Mouse (Mus musculus) naive thymus-derived CD4-positive, alpha-beta T cell, adult 2 months (primary cell): ENCODE data around the gene Def6.

Experiments used
- DNase-seq: peaks from one replicate; pipeline ENCODE4 v3.0.0-alpha.2; 2011; ENCODE audit warnings: low read depth

Def6 gene

DNA sequence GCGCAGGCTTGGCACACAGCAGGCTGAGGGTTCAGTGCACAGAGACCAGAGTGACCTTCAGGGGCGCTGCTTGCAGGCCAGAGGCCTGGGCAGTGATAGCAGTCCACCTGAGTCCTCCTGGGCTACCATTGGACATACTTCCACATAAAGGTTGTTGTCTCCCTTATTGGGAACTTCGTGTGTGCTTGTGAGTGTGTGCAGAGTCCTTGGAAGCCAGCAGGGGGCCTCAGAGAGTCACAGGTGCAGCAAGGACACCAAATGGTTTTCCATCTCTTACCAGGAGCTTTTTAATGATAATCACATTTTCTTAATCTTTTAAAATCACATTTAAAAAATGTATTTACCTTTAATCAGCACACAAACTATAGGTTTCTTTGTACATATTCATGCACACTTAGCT lies 67.2 kb downstream of the Def6 start:
- no peak for DNase-seq

DNA sequence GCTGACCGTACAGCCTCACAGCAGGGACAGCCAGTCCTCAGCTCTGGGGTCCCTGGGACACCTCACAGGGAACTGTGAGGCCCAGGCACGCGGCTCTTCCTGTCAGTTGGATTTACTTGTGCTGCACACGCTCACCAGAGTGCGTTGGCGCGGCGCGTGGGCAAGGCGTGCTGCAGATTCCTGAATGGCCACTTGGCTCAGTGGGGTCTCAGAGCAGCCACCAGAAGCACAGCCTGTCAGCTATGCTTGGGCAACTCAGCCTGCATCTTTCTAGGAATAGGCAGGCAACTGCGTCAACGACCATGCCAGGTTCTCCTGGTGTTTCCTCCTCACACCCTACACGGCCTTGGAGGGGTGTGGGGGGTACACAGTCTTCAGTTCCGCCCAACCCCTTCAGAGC lies 69.6 kb downstream of the Def6 start:
- DNase-seq, result no peak

DNA sequence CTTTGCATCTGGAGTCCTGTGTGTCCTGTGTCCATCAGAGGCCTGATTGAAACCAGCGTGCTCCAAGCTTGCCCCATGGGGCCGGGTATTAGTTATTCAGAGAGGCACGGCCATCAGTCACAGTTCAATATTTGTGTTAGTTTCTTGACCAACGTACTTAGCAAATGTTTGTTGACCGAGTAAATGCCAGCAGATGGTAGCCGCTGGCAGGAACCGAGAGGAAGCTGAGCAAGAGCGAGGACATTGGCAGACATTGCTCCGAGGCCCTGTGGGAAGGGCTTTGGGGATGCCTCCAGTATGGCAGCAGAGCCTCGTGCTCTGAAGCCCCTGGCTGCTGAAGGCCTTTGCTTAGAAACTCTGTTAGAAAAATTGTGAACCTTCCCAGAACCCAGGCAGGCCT lies 70.1 kb downstream of the Def6 start:
- DNase-seq, result no peak

DNA sequence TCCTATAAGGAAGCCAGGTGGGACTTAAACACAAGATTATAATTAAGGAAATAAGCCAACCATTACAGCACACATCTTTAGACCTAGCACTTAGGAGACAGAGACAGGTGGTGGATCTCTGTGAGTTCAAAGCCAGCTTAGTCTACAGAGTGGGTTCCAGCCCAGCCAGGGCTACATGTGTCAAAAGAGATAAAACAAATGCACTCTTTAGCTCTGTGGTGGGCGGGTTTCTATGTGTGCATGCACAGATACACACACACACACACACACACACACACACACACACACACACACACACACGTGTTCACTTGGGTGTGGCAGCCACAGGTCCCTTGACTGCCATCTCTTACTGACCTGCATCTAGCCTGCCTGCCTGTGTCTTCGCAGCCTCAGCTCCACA lies 70.6 kb downstream of the Def6 start:
- no peak for DNase-seq
